Mouse (Mus musculus): ENCODE data around the gene Mypop. TPM values are rescaled to one million over a fixed set of nuclear protein-coding genes. Genes with fewer than 3 reads are reported as not detected.

Mypop gene
- polyA plus RNA-seq, 1 experiment from 2014 or later: 6.9 TPM

DNA sequence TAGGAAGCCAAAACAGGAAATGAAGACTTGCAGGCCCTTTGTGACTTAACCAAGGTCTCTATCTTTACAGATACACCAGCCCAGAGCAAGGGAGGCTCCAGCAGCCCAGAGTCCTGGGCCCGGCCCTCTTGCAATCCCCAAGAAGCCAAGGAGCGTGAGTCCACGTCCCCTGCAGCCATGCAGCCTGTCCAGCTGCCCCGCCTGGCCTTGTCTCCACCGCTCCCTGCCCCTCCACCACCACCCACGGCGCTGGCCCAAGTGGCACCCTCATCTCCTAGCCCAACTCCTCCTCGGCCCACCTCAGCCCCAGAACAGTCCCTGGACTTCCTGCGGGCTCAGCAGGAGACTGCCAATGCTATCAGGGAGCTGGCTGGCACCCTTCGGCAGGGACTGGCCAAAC is 9.4 kb downstream of the Mypop start:
- ATAC-seq (ENCODE audit: low read depth): no peak
- 55% methylated on average over 10 of the region's 10 CpGs for WGBS
- Histone ChIP-seq H3K9ac (replicated peaks; ENCODE audit: low read depth, low read length) (peak overlapping the region; percentile 37; the same call in 1 of the 2 replicates), H3K4me2 (ENCODE audit: low read depth, low read length) (peak overlapping the region; percentile 51), H3K4me3 (ENCODE audit: low read depth, low read length) (peak overlapping the region; percentile 22), H3K4me1 (ENCODE audit: control insufficient read depth, insufficient read depth, low read length) (peaks cover 14% of the 10 kb centered on the region), H3K27ac (ENCODE audit: low read depth, low read length) (no peak overlapping the region), H3K9me3 (ENCODE audit: control insufficient read depth, low read length) (no peaks in the 10 kb centered on the region), H3K36me3 (ENCODE audit: control insufficient read depth, insufficient read depth, low read length) (peaks cover 1% of the 10 kb centered on the region; the same call in 1 of the 2 replicates), H3K27me3 (ENCODE audit: control insufficient read depth, insufficient read depth, low read length) (no peaks in the 10 kb centered on the region)

- Histone ChIP-seq H3K4me1 (ENCODE audit: control insufficient read depth, insufficient read depth, low read length) (peaks cover 22% of the 10 kb centered on the region), H3K27ac (ENCODE audit: low read depth, low read length) (peak overlapping the region; percentile 16; the same call in 1 of the 2 replicates), H3K4me2 (ENCODE audit: low read depth, low read length) (peak overlapping the region; percentile 51), H3K9ac (replicated peaks; ENCODE audit: low read depth, low read length) (peak overlapping the region; percentile 37; the same call in 1 of the 2 replicates), H3K36me3 (ENCODE audit: control insufficient read depth, insufficient read depth, low read length) (peaks cover 6% of the 10 kb centered on the region), H3K4me3 (ENCODE audit: low read depth, low read length) (peak overlapping the region; percentile 22), H3K27me3 (ENCODE audit: control insufficient read depth, insufficient read depth, low read length) (no peaks in the 10 kb centered on the region), H3K9me3 (ENCODE audit: control insufficient read depth, low read length) (no peaks in the 10 kb centered on the region)
- WGBS: 34% methylated on average over 15 of the region's 18 CpGs
- no peak for ATAC-seq (ENCODE audit: low read depth)
These were observed 10.2 kb downstream of the Mypop start for GRCm38 (mm10) chr7:19001066-19001806.

- Histone ChIP-seq H3K9ac (replicated peaks; ENCODE audit: low read depth, low read length) (no peak overlapping the region), H3K27ac (ENCODE audit: low read depth, low read length) (no peak overlapping the region), H3K27me3 (ENCODE audit: control insufficient read depth, insufficient read depth, low read length) (no peaks in the 10 kb centered on the region), H3K4me1 (ENCODE audit: control insufficient read depth, insufficient read depth, low read length) (peaks cover 26% of the 10 kb centered on the region), H3K36me3 (ENCODE audit: control insufficient read depth, insufficient read depth, low read length) (peaks cover 6% of the 10 kb centered on the region), H3K9me3 (ENCODE audit: control insufficient read depth, low read length) (no peaks in the 10 kb centered on the region), H3K4me3 (ENCODE audit: low read depth, low read length) (no peak overlapping the region), H3K4me2 (ENCODE audit: low read depth, low read length) (no peak overlapping the region)
- no peak for ATAC-seq (ENCODE audit: low read depth)
- WGBS: 33% methylated on average over 3 of the region's 3 CpGs
These were observed 10.7 kb downstream of the Mypop start for GRCm38 (mm10) chr7:19001807-19002085.

DNA sequence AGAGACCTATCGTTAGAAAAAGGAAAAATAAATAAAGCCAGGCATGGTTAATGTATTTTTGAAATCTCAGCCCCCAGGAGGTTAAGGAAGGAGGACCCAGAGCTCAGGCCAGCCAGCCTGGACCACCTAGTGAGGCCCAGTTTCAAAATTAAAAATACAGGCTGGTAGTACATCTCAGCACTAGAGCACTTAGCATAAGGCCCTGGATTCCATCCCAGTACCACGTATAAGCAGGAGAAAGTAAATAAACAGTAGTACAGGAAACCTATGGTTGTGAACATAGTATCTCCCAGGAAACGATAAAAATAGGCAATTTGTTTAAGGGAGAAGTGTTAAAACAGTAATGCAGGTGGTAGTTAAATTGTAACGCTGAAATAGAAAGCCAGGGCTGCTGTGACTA is 11.1 kb downstream of the Mypop start:
- Histone ChIP-seq H3K27me3 (ENCODE audit: control insufficient read depth, insufficient read depth, low read length) (no peaks in the 10 kb centered on the region), H3K9ac (replicated peaks; ENCODE audit: low read depth, low read length) (peak overlapping the region; percentile 54; the same call in 1 of the 2 replicates), H3K9me3 (ENCODE audit: control insufficient read depth, low read length) (no peaks in the 10 kb centered on the region), H3K27ac (ENCODE audit: low read depth, low read length) (peak overlapping the region; percentile 55; the same call in 1 of the 2 replicates), H3K4me2 (ENCODE audit: low read depth, low read length) (peak overlapping the region; percentile 61), H3K4me1 (ENCODE audit: control insufficient read depth, insufficient read depth, low read length) (peaks cover 28% of the 10 kb centered on the region), H3K4me3 (ENCODE audit: low read depth, low read length) (peak overlapping the region; percentile 27; the same call in 1 of the 2 replicates), H3K36me3 (ENCODE audit: control insufficient read depth, insufficient read depth, low read length) (peaks cover 7% of the 10 kb centered on the region)
- no peak for ATAC-seq (ENCODE audit: low read depth)
- WGBS: 38% methylated on average over 4 of the region's 4 CpGs

- Histone ChIP-seq H3K4me2 (ENCODE audit: low read depth, low read length) (peak overlapping the region; percentile 61), H3K27ac (ENCODE audit: low read depth, low read length) (peak overlapping the region; percentile 55; the same call in 1 of the 2 replicates), H3K9ac (replicated peaks; ENCODE audit: low read depth, low read length) (peak overlapping the region; percentile 54), H3K9me3 (ENCODE audit: control insufficient read depth, low read length) (no peaks in the 10 kb centered on the region), H3K4me1 (ENCODE audit: control insufficient read depth, insufficient read depth, low read length) (peaks cover 28% of the 10 kb centered on the region), H3K27me3 (ENCODE audit: control insufficient read depth, insufficient read depth, low read length) (no peaks in the 10 kb centered on the region), H3K36me3 (ENCODE audit: control insufficient read depth, insufficient read depth, low read length) (peaks cover 11% of the 10 kb centered on the region), H3K4me3 (ENCODE audit: low read depth, low read length) (peak overlapping the region; percentile 27)
- peak; percentile 54 for ATAC-seq (ENCODE audit: low read depth)
- 2% methylated on average over 17 of the region's 17 CpGs for WGBS
These were observed 11.9 kb downstream of the Mypop start for GRCm38 (mm10) chr7:19002848-19003498.

DNA sequence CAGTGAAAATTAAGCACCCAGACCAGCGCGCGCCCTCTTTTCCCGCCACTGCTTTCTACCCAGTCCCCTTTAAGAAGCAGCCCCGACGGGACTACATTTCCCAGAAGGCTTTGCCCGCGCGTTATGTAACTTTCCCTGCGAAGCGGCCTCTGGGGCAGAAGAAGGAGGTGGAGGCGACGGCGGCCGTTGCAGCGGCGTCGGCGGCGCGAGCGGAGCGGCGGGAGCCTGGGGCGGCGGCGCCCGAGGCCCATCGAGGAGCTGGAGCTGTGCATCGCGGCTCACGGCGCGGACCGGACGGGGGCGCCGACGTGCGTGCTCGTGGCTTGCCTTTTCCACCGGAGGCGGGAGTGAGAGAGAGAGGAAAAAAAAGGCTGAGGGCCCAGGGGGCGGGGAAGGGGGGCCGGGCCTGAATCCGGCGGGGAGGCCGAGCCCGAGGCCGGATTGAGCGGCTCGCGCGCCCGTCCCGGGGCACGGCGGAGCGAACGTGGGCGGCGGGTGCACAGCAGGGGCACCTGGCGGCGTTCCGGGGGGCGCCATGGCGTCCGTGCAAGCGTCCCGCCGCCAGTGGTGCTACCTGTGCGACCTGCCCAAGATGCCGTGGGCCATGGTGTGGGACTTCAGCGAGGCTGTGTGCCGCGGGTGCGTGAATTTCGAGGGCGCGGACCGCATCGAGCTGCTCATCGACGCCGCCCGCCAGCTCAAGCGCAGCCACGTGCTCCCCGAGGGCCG is 13.0 kb downstream of the Mypop start, which contains the start of gene Irf2bp1:
Irf2bp1 (plus strand) TSS at position 143 of the 729 bp plus-strand sequence.
- Histone ChIP-seq H3K9ac (replicated peaks; ENCODE audit: low read depth, low read length) (peak within 1 kb of the TSS; percentile 86), H3K27ac (ENCODE audit: low read depth, low read length) (peak within 1 kb of the TSS; percentile 89), H3K27me3 (ENCODE audit: control insufficient read depth, insufficient read depth, low read length) (no peaks in the 10 kb centered on the region), H3K4me1 (ENCODE audit: control insufficient read depth, insufficient read depth, low read length) (peaks cover 28% of the 10 kb centered on the region), H3K36me3 (ENCODE audit: control insufficient read depth, insufficient read depth, low read length) (peaks cover 11% of the 10 kb centered on the region), H3K9me3 (ENCODE audit: control insufficient read depth, low read length) (no peaks in the 10 kb centered on the region), H3K4me3 (ENCODE audit: low read depth, low read length) (peak within 1 kb of the TSS; percentile 86), H3K4me2 (ENCODE audit: low read depth, low read length) (peak within 1 kb of the TSS; percentile 98)
- peak; percentile 62 for ATAC-seq (ENCODE audit: low read depth)
- under 1% methylated on average over 88 of the region's 90 CpGs for WGBS

DNA sequence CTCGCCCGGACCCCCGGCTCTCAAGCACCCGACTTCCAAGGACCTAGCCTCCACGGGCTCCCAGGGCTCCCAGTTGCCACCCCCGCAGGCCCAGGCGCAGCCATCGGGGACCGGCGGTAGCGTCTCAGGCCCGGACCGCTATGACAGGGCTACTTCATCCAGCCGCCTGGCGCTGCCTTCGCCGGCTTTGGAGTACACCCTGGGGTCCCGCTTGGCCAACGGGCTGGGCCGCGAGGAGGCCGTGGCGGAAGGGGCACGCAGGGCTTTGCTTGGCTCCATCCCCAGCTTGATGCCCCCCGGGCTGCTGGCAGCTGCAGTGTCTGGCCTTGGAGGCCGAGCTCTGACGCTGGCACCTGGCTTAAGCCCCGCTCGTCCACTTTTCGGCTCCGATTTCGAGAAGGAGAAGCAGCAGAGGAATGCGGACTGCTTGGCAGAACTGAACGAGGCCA is 13.6 kb downstream of the Mypop start:
- peak overlapping the region; percentile 89 for H3K27ac ChIP-seq (ENCODE audit: low read depth, low read length)
- H3K4me1 ChIP-seq (ENCODE audit: control insufficient read depth, insufficient read depth, low read length): peaks cover 28% of the 10 kb centered on the region
- peak overlapping the region; percentile 98 for H3K4me2 ChIP-seq (ENCODE audit: low read depth, low read length)
- H3K9me3 ChIP-seq (ENCODE audit: control insufficient read depth, low read length): no peaks in the 10 kb centered on the region
- ATAC-seq (ENCODE audit: low read depth): peak; percentile 4; the same call in 1 of the 2 replicates
- H3K27me3 ChIP-seq (ENCODE audit: control insufficient read depth, insufficient read depth, low read length): no peaks in the 10 kb centered on the region
- peak overlapping the region; percentile 86 for H3K4me3 ChIP-seq (ENCODE audit: low read depth, low read length)
- peaks cover 11% of the 10 kb centered on the region for H3K36me3 ChIP-seq (ENCODE audit: control insufficient read depth, insufficient read depth, low read length)
- peak overlapping the region; percentile 86 for H3K9ac ChIP-seq (replicated peaks; ENCODE audit: low read depth, low read length)
- WGBS: 6% methylated on average over 32 of the region's 34 CpGs

DNA sequence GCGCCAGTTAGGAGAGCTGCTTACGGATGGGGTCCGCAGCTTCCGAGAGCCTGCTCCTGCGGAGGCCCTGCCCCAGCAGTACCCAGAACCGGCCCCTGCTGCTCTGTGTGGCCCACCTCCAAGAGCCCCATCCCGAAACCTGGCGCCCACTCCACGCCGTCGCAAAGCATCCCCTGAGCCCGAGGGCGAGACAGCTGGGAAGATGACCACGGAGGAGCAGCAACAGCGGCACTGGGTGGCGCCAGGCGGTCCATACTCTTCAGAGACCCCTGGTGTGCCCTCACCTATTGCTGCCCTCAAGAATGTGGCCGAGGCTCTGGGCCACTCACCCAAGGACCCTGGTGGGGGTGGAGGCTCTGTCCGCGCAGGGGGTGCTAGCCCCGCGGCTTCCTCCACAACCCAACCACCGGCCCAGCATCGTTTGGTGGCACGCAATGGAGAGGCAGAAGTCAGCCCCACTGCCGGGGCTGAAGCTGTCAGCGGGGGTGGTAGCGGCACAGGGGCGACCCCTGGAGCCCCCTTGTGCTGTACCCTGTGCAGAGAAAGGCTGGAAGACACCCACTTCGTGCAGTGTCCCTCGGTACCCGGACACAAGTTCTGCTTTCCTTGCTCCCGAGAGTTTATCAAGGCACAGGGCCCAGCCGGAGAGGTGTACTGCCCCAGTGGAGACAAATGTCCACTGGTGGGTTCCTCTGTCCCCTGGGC is 14.5 kb downstream of the Mypop start:
- no peaks in the 10 kb centered on the region for H3K9me3 ChIP-seq (ENCODE audit: control insufficient read depth, low read length)
- H3K27me3 ChIP-seq (ENCODE audit: control insufficient read depth, insufficient read depth, low read length): no peaks in the 10 kb centered on the region
- H3K4me2 ChIP-seq (ENCODE audit: low read depth, low read length): peak overlapping the region; percentile 98
- no peak overlapping the region for H3K9ac ChIP-seq (replicated peaks; ENCODE audit: low read depth, low read length)
- WGBS: 78% methylated on average over 34 of the region's 34 CpGs
- peak overlapping the region; percentile 86; the same call in 1 of the 2 replicates for H3K4me3 ChIP-seq (ENCODE audit: low read depth, low read length)
- H3K36me3 ChIP-seq (ENCODE audit: control insufficient read depth, insufficient read depth, low read length): peaks cover 11% of the 10 kb centered on the region
- H3K4me1 ChIP-seq (ENCODE audit: control insufficient read depth, insufficient read depth, low read length): peaks cover 28% of the 10 kb centered on the region
- no peak for ATAC-seq (ENCODE audit: low read depth)
- H3K27ac ChIP-seq (ENCODE audit: low read depth, low read length): no peak overlapping the region
